Mouse (Mus musculus) megakaryocyte-erythroid progenitor cell, adult 5 weeks (primary cell): ENCODE data around the gene Pbx4. TPM values are rescaled to one million over a fixed set of nuclear protein-coding genes. Genes with fewer than 3 reads are reported as not detected.

ENCODE experiments used
- polyA plus RNA-seq: library from polyadenylated mRNA; stranded (reverse); fragments of >175 nt; gene quantifications from 2 replicates; pipeline ENCODE4 v1.2.3, GENCODE M21; 2012

The Pbx4 gene
- polyA plus RNA-seq = 53.7 and 82.5 TPM in 2 replicates

GRCm38 (mm10) chr8:69832298-69832853 is at the start of gene Pbx4:
Gene Pbx4, plus strand, starts transcription at chr8:69832491.

DNA sequence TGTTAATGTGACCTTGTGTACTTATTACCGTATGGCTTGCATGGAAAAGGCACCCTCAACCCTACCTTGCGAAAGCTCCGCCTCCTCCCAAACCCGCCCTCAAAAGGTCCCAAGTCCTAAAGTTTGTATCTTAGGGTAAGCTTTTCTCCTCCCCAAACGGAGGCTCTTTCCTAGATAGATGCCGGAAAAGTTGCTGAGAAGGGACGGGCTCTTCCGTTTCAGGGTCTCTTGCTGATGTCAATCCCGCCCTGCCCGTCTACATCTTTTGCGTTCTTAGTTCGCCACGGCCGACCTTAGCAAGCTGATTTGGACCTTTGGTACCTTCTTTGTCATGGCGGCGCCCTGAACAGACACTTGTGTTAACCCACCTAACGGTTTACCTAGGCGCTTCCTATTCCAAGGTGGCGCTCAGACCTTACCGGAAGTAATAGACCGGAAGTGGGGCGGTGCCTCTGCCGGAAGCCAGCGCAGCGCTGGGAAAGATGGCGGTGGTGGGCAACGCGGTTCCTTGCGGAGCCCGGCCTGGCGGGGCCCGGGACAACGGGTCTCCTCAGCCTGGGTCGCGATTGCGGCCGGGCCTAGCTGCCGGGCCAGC is 41.4 kb upstream of the Pbx4 start, which contains the start of the genes Atp13a1 and Zfp866:
TSS of gene Atp13a1 (plus strand) at position 391 of the 595 bp plus-strand sequence.
TSS of gene Zfp866 (minus strand) at position 406 of the 595 bp plus-strand sequence.

GRCm38 (mm10) chr8:69808094-69808863 is 24.0 kb upstream of the Pbx4 start, which contains the start of gene Gmip:
Gene Gmip, plus strand, starts transcription at chr8:69808679.

DNA sequence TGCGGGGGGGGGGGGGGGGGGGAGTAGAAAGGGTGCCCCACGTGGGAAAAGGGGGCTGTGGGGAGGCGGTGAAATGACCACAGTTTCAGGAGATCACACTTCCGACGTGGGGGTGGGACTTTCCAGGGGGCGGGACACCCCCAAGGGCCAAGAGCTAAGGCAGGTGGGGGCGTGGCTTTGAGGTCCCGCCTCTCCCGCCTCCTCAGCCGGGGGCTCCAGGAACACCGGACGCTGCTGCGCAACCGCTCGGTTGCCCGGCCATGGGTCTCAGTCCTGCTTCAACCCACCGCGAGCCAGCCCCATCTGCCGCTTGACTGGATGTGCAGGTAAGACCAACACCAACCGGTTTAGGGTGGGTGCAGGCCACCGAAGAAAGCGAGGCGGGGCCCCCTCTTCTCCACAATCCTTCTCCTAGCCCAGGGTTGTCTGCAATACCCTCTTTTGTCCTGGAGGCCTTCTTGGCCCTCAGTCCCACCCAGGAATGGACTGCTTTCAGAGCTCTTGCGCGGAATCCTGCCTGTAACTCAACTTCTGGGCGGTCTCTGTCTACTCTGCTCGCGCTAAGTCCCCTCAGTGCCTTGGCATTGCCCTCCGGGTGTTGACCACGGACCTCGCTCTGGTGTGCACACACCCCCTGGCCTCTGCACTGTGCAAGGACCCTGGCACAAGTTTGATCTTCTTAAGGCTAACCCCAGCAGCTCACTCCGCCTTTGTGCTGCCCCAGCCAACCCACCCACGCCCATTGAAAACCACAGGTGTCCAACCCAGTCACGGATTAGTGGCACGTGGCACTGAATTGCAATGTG is 9.7 kb upstream of the Pbx4 start, which contains the start of gene Lpar2:
TSS of gene Lpar2 (plus strand) at position 44 of the 806 bp plus-strand sequence.

DNA sequence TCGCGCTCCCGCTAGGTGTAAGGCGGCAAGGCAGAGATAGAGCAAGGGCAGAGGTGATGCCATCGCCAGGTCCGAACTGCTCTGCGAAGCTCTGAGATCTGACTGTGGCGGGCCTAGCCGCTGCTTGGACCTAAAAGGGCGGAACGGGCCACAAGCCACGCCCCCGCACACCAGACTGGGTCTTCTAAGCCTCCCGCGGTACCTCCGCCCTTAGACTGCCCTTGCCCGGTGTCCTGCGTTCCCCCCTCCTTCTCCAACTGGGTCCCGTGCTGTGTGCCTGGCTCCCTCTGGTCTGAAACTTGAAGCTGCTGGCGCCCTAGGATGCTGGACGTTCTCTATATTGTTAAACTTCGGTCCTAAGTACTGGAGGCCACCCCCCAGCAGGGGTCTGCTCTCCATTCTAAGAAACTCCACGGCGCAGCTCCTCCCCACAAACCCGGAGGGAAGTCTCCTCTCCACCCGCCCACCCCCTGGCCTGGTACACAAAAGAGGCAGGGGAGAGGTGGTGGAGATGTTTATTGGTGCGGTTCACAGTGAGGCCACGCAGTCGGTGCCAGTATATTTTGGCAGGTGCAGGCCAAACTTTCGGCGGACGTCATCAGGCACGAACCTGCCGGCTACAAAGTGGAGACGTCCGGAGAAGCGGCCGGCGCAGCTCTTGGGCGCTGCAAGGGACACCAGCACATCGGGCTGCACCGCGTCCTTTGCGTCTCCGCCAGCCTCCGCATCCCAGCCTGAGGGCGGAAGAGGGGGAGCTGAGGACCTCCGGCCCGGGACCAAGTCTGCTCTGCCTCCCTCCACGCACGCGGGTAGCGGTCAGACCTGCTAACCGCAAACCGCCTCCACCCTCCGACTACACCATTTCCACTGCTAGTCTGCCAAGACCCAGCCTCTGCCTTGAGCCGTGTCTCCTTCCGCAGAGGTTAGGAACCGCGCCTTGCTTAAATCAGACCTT is 55.3 kb downstream of the Pbx4 start, which contains the start of gene Cilp2:
TSS of gene Cilp2 (minus strand) at position 399 of the 955 bp plus-strand sequence.

DNA sequence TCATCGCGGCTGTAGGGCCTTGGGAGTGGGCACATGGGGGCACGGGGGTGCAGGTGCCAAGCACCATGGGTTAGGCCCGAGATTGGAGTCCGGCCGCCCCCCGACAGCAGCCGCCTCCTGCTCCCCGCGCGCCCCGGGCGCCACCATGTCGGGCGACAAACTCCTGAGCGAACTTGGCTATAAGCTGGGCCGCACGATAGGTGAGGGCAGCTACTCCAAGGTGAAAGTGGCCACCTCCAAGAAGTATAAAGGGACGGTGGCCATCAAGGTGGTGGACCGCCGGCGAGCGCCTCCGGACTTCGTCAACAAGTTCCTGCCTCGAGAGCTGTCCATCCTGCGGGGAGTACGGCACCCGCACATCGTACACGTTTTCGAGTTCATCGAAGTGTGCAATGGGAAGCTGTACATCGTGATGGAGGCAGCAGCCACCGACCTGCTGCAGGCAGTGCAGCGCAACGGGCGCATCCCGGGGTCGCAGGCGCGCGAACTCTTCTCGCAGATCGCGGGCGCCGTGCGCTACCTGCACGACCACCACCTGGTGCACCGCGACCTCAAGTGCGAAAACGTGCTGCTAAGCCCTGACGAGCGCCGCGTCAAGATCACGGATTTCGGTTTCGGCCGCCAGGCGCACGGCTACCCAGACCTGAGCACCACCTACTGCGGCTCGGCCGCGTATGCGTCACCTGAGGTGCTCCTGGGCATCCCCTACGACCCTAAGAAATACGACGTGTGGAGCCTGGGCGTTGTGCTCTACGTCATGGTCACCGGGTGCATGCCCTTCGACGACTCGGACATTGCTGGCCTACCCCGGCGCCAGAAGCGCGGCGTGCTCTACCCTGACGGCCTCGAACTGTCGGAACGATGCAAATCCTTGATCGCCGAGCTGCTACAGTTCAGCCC is 70.1 kb downstream of the Pbx4 start, which contains the start of the genes Tssk6, Ndufa13 and Yjefn3:
TSS of gene Tssk6 (plus strand) at position 22 of the 900 bp plus-strand sequence.
TSS of gene Ndufa13 (minus strand) at position 396 of the 900 bp plus-strand sequence.
TSS of gene Yjefn3 (minus strand) at position 550 of the 900 bp plus-strand sequence.

Other genes starting within 250 kb of the Pbx4 start
- 3.8 and 4.9 TPM in 2 replicates for gene Zfp868, start 206.9 kb upstream of the Pbx4 start, polyA plus RNA-seq
- gene Zfp964, start 178.0 kb upstream of the Pbx4 start, polyA plus RNA-seq = not detected in 2 replicates
- gene Zfp869, start 121.8 kb upstream of the Pbx4 start, polyA plus RNA-seq = 1.2 and 2.9 TPM in 2 replicates
- gene Zfp963, start 82.5 kb upstream of the Pbx4 start, polyA plus RNA-seq = 0.34 and 1.2 TPM in 2 replicates
- 1.1 and 2.0 TPM in 2 replicates for gene Gm20422, start 57.6 kb upstream of the Pbx4 start, polyA plus RNA-seq
- gene Atp13a1, start 41.3 kb upstream of the Pbx4 start, polyA plus RNA-seq = 66.9 and 72.1 TPM in 2 replicates
- 0.95 and 1.9 TPM in 2 replicates for gene Zfp866, start 41.3 kb upstream of the Pbx4 start, polyA plus RNA-seq
- 55.4 and 65.7 TPM in 2 replicates for gene Gmip, start 23.8 kb upstream of the Pbx4 start, polyA plus RNA-seq
- gene Lpar2, start 10.1 kb upstream of the Pbx4 start, polyA plus RNA-seq = 1.4 and 1.8 TPM in 2 replicates
- 0.23 and 0.24 TPM in 2 replicates for gene Cilp2, start 55.2 kb downstream of the Pbx4 start, polyA plus RNA-seq
- gene Tssk6, start 69.7 kb downstream of the Pbx4 start, polyA plus RNA-seq = 2.6 and 4.7 TPM in 2 replicates
- gene Ndufa13, start 70.1 kb downstream of the Pbx4 start, polyA plus RNA-seq = 142 and 151 TPM in 2 replicates
- 1.4 and 2.5 TPM in 2 replicates for gene Yjefn3, start 70.2 kb downstream of the Pbx4 start, polyA plus RNA-seq
- 94.1 and 106 TPM in 2 replicates for gene Gatad2a, start 163.9 kb downstream of the Pbx4 start, polyA plus RNA-seq
- 30.2 and 31.7 TPM in 2 replicates for gene Mau2, start 210.2 kb downstream of the Pbx4 start, polyA plus RNA-seq
- 39.8 and 41.2 TPM in 2 replicates for gene Sugp1, start 210.3 kb downstream of the Pbx4 start, polyA plus RNA-seq
- gene Tm6sf2, start 240.4 kb downstream of the Pbx4 start, polyA plus RNA-seq = not detected in 2 replicates